Mouse (Mus musculus): Measurements from ENCODE around the gene Gm49388. TPM values are rescaled to one million over a fixed set of nuclear protein-coding genes. Genes with fewer than 3 reads are reported as not detected.

Gm49388 gene
- total and polyA plus RNA-seq, 2 experiments from 2014 or later = not detected

- no peaks in the 10 kb centered on the region for H3K9me3 ChIP-seq (replicated peaks; ENCODE audit: control insufficient read depth, low read length)
- DNase-seq (ENCODE audit: low spot score) (no peak), ATAC-seq (ENCODE audit: insufficient read depth, low read depth) (no peak)
- H3K36me3 ChIP-seq (replicated peaks; ENCODE audit: control insufficient read depth, insufficient read depth, low read length) = peaks cover 50% of the 10 kb centered on the region
- H3K27me3 ChIP-seq (ENCODE audit: control insufficient read depth, insufficient read depth, low read length) = no peaks in the 10 kb centered on the region
- H3K4me1 ChIP-seq (ENCODE audit: control insufficient read depth, insufficient read depth) = peaks cover 8% of the 10 kb centered on the region
- H3K9ac ChIP-seq (replicated peaks; ENCODE audit: low read depth, low read length) = no peak overlapping the region
- no peak for TF ChIP-seq EP300 (IDR thresholded peaks at IDR 0.05; ENCODE audit: low read depth)
- TF ChIP-seq CTCF (IDR thresholded peaks at IDR 0.05; ENCODE audit: low read depth) = no peak
- H3K4me2 ChIP-seq (ENCODE audit: low read depth, low read length) = no peak overlapping the region
- no peak overlapping the region for H3K27ac ChIP-seq (ENCODE audit: low read depth)
- no peak overlapping the region for H3K4me3 ChIP-seq (ENCODE audit: low read depth, low read length)
- 100% methylated on average over 1 of the region's 1 CpGs for WGBS
These were observed 14.3 kb downstream of the Gm49388 start for GRCm38 (mm10) chr7:127799738-127800137.

- H3K9ac ChIP-seq (replicated peaks; ENCODE audit: low read depth, low read length) = peak within 1 kb of the TSS; percentile 34; the same call in 1 of the 2 replicates
- peak; percentile 91 for DNase-seq (ENCODE audit: low spot score)
- peaks cover 42% of the 10 kb centered on the region for H3K36me3 ChIP-seq (replicated peaks; ENCODE audit: control insufficient read depth, insufficient read depth, low read length)
- no peaks in the 10 kb centered on the region for H3K27me3 ChIP-seq (ENCODE audit: control insufficient read depth, insufficient read depth, low read length)
- no peaks in the 10 kb centered on the region for H3K9me3 ChIP-seq (replicated peaks; ENCODE audit: control insufficient read depth, low read length)
- TF ChIP-seq CTCF (IDR thresholded peaks at IDR 0.05; ENCODE audit: low read depth) (peak; percentile 99), EP300 (IDR thresholded peaks at IDR 0.05; ENCODE audit: low read depth) (0 out of 2 replicates have a peak, but pooled peaks have one; percentile 43)
- peak within 1 kb of the TSS; percentile 41; the same call in 1 of the 2 replicates for H3K27ac ChIP-seq (ENCODE audit: low read depth)
- H3K4me1 ChIP-seq (ENCODE audit: control insufficient read depth, insufficient read depth) = peaks cover 8% of the 10 kb centered on the region
- WGBS = 27% methylated on average over 6 of the region's 6 CpGs
- H3K4me2 ChIP-seq (ENCODE audit: low read depth, low read length) = peak within 1 kb of the TSS; percentile 60
- peak; percentile 93 for ATAC-seq (ENCODE audit: insufficient read depth, low read depth)
- H3K4me3 ChIP-seq (ENCODE audit: low read depth, low read length) = peak within 1 kb of the TSS; percentile 35
These were observed 15.1 kb downstream of the Gm49388 start, which contains the start of gene Hsd3b7 for GRCm38 (mm10) chr7:127800435-127801009. TSS of gene Hsd3b7 (plus strand) at chr7:127800604.

- peaks cover 36% of the 10 kb centered on the region for H3K36me3 ChIP-seq (replicated peaks; ENCODE audit: control insufficient read depth, insufficient read depth, low read length)
- peak overlapping the region; percentile 41; the same call in 1 of the 2 replicates for H3K27ac ChIP-seq (ENCODE audit: low read depth)
- TF ChIP-seq EP300 (IDR thresholded peaks at IDR 0.05; ENCODE audit: low read depth) (no peak), CTCF (IDR thresholded peaks at IDR 0.05; ENCODE audit: low read depth) (no peak)
- H3K4me3 ChIP-seq (ENCODE audit: low read depth, low read length) = peak overlapping the region; percentile 35
- DNase-seq (ENCODE audit: low spot score) (no peak), ATAC-seq (ENCODE audit: insufficient read depth, low read depth) (no peak)
- H3K9ac ChIP-seq (replicated peaks; ENCODE audit: low read depth, low read length) = peak overlapping the region; percentile 34; the same call in 1 of the 2 replicates
- peaks cover 8% of the 10 kb centered on the region for H3K4me1 ChIP-seq (ENCODE audit: control insufficient read depth, insufficient read depth)
- H3K4me2 ChIP-seq (ENCODE audit: low read depth, low read length) = peak overlapping the region; percentile 60
- WGBS = 87% methylated on average over 8 of the region's 8 CpGs
- no peaks in the 10 kb centered on the region for H3K9me3 ChIP-seq (replicated peaks; ENCODE audit: control insufficient read depth, low read length)
- H3K27me3 ChIP-seq (ENCODE audit: control insufficient read depth, insufficient read depth, low read length) = no peaks in the 10 kb centered on the region
These were observed 15.7 kb downstream of the Gm49388 start for GRCm38 (mm10) chr7:127801010-127801621.

- no peak overlapping the region for H3K27ac ChIP-seq (ENCODE audit: low read depth)
- DNase-seq (ENCODE audit: low spot score) = no peak
These were observed 16.9 kb downstream of the Gm49388 start for GRCm38 (mm10) chr7:127802313-127802712.

GRCm38 (mm10) chr7:127808821-127809220 lies 23.4 kb downstream of the Gm49388 start:
- ATAC-seq (ENCODE audit: insufficient read depth, low read depth) = no peak
- no peak for DNase-seq (ENCODE audit: low spot score)
- H3K36me3 ChIP-seq (replicated peaks; ENCODE audit: control insufficient read depth, insufficient read depth, low read length) = no peaks in the 10 kb centered on the region
- H3K4me2 ChIP-seq (ENCODE audit: low read depth, low read length) = no peak overlapping the region
- TF ChIP-seq EP300 (IDR thresholded peaks at IDR 0.05; ENCODE audit: low read depth) (no peak), CTCF (IDR thresholded peaks at IDR 0.05; ENCODE audit: low read depth) (no peak)
- H3K4me3 ChIP-seq (ENCODE audit: low read depth, low read length) = no peak overlapping the region
- H3K27ac ChIP-seq (ENCODE audit: low read depth) = no peak overlapping the region
- WGBS = 67% methylated on average over 5 of the region's 5 CpGs
- H3K9ac ChIP-seq (replicated peaks; ENCODE audit: low read depth, low read length) = no peak overlapping the region
- no peaks in the 10 kb centered on the region for H3K9me3 ChIP-seq (replicated peaks; ENCODE audit: control insufficient read depth, low read length)
- no peaks in the 10 kb centered on the region for H3K27me3 ChIP-seq (ENCODE audit: control insufficient read depth, insufficient read depth, low read length)
- H3K4me1 ChIP-seq (ENCODE audit: control insufficient read depth, insufficient read depth) = no peaks in the 10 kb centered on the region

More at GRCm38 (mm10) chr7:127802313-127802712, 16.9 kb downstream of the Gm49388 start:
- no peak for ATAC-seq (ENCODE audit: insufficient read depth, low read depth)
- TF ChIP-seq CTCF (IDR thresholded peaks at IDR 0.05; ENCODE audit: low read depth) (no peak), EP300 (IDR thresholded peaks at IDR 0.05; ENCODE audit: low read depth) (no peak)
- 86% methylated on average over 17 of the region's 17 CpGs for WGBS
- H3K9ac ChIP-seq (replicated peaks; ENCODE audit: low read depth, low read length) = no peak overlapping the region
- H3K9me3 ChIP-seq (replicated peaks; ENCODE audit: control insufficient read depth, low read length) = no peaks in the 10 kb centered on the region
- no peak overlapping the region for H3K4me2 ChIP-seq (ENCODE audit: low read depth, low read length)
- H3K4me3 ChIP-seq (ENCODE audit: low read depth, low read length) = no peak overlapping the region
- H3K27me3 ChIP-seq (ENCODE audit: control insufficient read depth, insufficient read depth, low read length) = no peaks in the 10 kb centered on the region
- peaks cover 24% of the 10 kb centered on the region for H3K36me3 ChIP-seq (replicated peaks; ENCODE audit: control insufficient read depth, insufficient read depth, low read length)
- peaks cover 8% of the 10 kb centered on the region for H3K4me1 ChIP-seq (ENCODE audit: control insufficient read depth, insufficient read depth)
